In the genomic region with DNA sequence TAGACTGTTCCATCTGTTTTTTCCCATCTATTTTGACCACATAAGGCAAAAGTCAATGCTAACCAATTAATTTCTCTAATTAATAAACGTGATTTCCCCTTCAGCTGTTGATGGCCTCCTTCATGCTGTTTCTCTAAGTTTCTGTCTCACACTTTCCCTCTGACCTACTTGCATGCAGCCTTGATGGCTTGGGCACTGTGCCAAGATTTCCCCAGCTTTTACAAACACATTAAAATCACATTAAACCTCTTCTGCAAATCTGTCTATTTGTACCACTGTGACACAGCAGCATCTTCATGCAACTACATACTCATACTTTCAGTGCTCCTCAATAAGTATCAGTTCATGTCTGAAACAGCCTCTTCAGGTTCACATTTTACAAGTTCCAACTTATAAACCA, we compare ENCODE assay signal across 15 mouse cellular contexts.
A peak's percentile ranks its signal among the peaks of the same experiment; 100 is the strongest.
DNase-seq lines count a peak whose midpoint lies in the region; ATAC-seq and TF ChIP-seq lines count a peak whose summit lies in the region.
"Had no signal": no experiment of that assay in that cellular context is flagged by ENCODE, and none has a peak within 500 bp of the region (broad histone marks: within the 10 kb centered on the region; RNA-seq: fewer than 3 reads in every experiment).

No protein-coding gene starts in this region.

- H3K4me3 ChIP-seq in kidney, adult 2 months (ENCODE audit: insufficient read depth, low read depth, low read length) = no peak overlapping the region
- no peak overlapping the region for H3K4me3 ChIP-seq in hindbrain, postnatal 0 days (ENCODE audit: low read length)
- H3K4me3 ChIP-seq: embryonic facial prominence, embryonic 12.5 days; limb, embryonic 15.5 days had no signal

- ATAC-seq in hindbrain, postnatal 0 days = 0 out of 2 replicates have a peak, but pooled peaks have one; percentile 40

- no peak for TF ChIP-seq CTCF in kidney, adult 2 months (conservative IDR thresholded peaks at IDR 0.05; ENCODE audit: insufficient read depth, insufficient read length, low read depth, low read length)
- TF ChIP-seq CTCF in hindbrain, postnatal 0 days (IDR thresholded peaks at IDR 0.05; ENCODE audit: low read depth) = no peak

- 45% methylated on average over 1 of the region's 1 CpGs for WGBS in kidney, adult 2 months
- WGBS in hindbrain, postnatal 0 days = 39% methylated on average over 1 of the region's 1 CpGs

- H3K9me3 ChIP-seq in hindbrain, postnatal 0 days (ENCODE audit: low read length) = no peaks in the 10 kb centered on the region
- H3K9me3 ChIP-seq: embryonic facial prominence, embryonic 12.5 days; limb, embryonic 15.5 days had no signal

- H3K27ac ChIP-seq in kidney, adult 2 months (ENCODE audit: insufficient read depth, low read depth, low read length) = no peak overlapping the region
- H3K27ac ChIP-seq in hindbrain, postnatal 0 days = no peak overlapping the region
- H3K27ac ChIP-seq: embryonic facial prominence, embryonic 12.5 days; limb, embryonic 15.5 days had no signal

- no peak overlapping the region for H3K9ac ChIP-seq in hindbrain, postnatal 0 days (replicated peaks; ENCODE audit: low read length)
- H3K9ac ChIP-seq: embryonic facial prominence, embryonic 12.5 days; limb, embryonic 15.5 days had no signal

- peak; percentile 6 to 25 for DNase-seq in cerebellum, postnatal 14 days
- DNase-seq in cerebellum, postnatal 4 days (ENCODE audit: low spot score in 2 of 2) = no peak
- peak; percentile 12 to 36 for DNase-seq in kidney, postnatal 4 days
- no peak for DNase-seq in kidney, adult 2 months
- peak; percentile 6 for DNase-seq in retina, adult 2 months (ENCODE audit: low read depth, low spot score)
- DNase-seq in retina, embryonic 14.5 days (ENCODE audit: low spot score) = no peak
- DNase-seq in hindbrain, postnatal 0 days (ENCODE audit: low spot score) = peak; percentile 63
- no peak for DNase-seq in gastrocnemius, postnatal 14 days
- DNase-seq: cerebellum, adult 11 months; heart, postnatal 36 days; layer of hippocampus, postnatal 36 days; right cerebral cortex, adult 18-20 months; thymus, postnatal 25 days had no signal

- H3K4me1 ChIP-seq in kidney, adult 2 months (ENCODE audit: control insufficient read depth, insufficient read depth, low read length) = no peaks in the 10 kb centered on the region
- H3K4me1 ChIP-seq in hindbrain, postnatal 0 days (ENCODE audit: insufficient read depth, low read length) = no peaks in the 10 kb centered on the region
- H3K4me1 ChIP-seq: embryonic facial prominence, embryonic 12.5 days; limb, embryonic 15.5 days had no signal

- no peaks in the 10 kb centered on the region for H3K27me3 ChIP-seq in kidney, adult 2 months (replicated peaks; ENCODE audit: control insufficient read depth, insufficient read depth, low read length)
- H3K27me3 ChIP-seq in hindbrain, postnatal 0 days (ENCODE audit: insufficient read depth, low read length) = no peaks in the 10 kb centered on the region
- H3K27me3 ChIP-seq: embryonic facial prominence, embryonic 12.5 days; limb, embryonic 15.5 days had no signal

- intact Hi-C loops in gastrocnemius, postnatal 14 days (cut with DNase I; ENCODE audit: low total_unique reads) = no loop called here

- no peak overlapping the region for H3K4me2 ChIP-seq in hindbrain, postnatal 0 days (ENCODE audit: low read depth, low read length)
- H3K4me2 ChIP-seq: embryonic facial prominence, embryonic 12.5 days; limb, embryonic 15.5 days had no signal

- H3K36me3 ChIP-seq in kidney, adult 2 months (ENCODE audit: control insufficient read depth, insufficient read depth, low read length) = no peaks in the 10 kb centered on the region
- no peaks in the 10 kb centered on the region for H3K36me3 ChIP-seq in hindbrain, postnatal 0 days (ENCODE audit: insufficient read depth, low read length)
- H3K36me3 ChIP-seq: embryonic facial prominence, embryonic 12.5 days; limb, embryonic 15.5 days had no signal

- TF ChIP-seq POLR2A in kidney, adult 2 months (IDR thresholded peaks at IDR 0.05; ENCODE audit: low read depth, low read length) = no peak

Comparison
In these comparisons a context has a peak if more than half of its experiments do, and no peak if none do; other contexts are left out.
1. DNase-seq: peak in cerebellum, postnatal 14 days (2 of 2), kidney, postnatal 4 days (2 of 2), retina, adult 2 months (single experiment) and hindbrain, postnatal 0 days (single experiment); none in cerebellum, postnatal 4 days (0 of 2), kidney, adult 2 months (single experiment), retina, embryonic 14.5 days (single experiment) and gastrocnemius, postnatal 14 days (single experiment).